Mouse (Mus musculus) kidney, adult 8-10 months (tissue): ENCODE measurements around the gene Ms4a6d.
"Not testable (repeated sequence)": the region's sequence is repeated elsewhere in the genome, so short reads cannot be mapped to it uniquely, and the experiment has no call there.

ENCODE experiments used
- DNase-seq, 2 experiments: peaks; one replicate each; pipeline ENCODE4 v3.0.0; 2022

Gene Ms4a6d

GRCm38 (mm10) chr19:11547911-11548310, 56.7 kb downstream of the Ms4a6d start:
- DNase-seq = no peak

- not testable (repeated sequence) for DNase-seq
Observed at GRCm38 (mm10) chr19:11544383-11544782, 60.3 kb downstream of the Ms4a6d start.

GRCm38 (mm10) chr19:11540166-11540821, 64.4 kb downstream of the Ms4a6d start:
- DNase-seq = not testable (repeated sequence)

DNA sequence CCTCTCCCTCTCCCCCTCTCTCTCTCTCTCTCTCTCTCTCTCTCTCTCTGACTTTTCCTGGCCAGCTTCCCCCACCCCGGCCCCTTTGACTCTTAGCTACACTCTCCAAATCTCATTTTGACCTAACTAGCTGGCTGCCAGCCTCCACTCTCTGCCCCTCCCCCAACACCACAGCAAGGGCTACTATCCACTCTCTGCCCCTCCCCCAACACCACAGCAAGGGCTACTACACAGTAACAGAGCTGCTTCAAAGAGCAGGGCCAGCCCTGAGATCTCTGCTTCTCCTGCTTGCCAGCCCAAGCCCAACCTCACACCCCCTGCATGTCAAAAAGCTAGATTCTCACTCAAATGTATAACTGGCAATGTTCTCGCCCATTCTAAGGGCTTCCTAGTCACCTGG, 67.3 kb downstream of the Ms4a6d start:
- no peak for DNase-seq
